Comparison of ENCODE assay signal across 7 mouse cellular contexts in the genomic region with DNA sequence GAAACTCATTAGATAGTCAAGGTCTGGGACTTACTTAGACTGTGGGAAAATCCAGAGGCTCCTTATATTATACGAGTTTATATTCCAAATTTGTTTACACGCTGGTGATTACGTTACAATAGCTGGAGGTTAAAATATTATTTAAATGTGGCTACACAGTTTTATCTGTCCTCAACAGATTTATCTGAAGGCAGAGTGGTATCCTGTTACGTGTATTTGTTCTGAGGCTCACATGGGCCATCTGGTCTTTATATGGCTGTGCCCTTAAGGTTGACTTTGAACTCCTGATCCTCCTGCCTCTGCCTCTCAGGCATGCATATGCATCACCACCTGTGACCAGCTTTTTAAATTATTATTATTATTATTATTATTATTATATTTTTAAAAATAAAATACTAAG. TPM values are rescaled to one million over a fixed set of nuclear protein-coding genes. Genes with fewer than 3 reads are reported as not detected.
DNase-seq lines count a peak whose midpoint lies in the region; ATAC-seq lines count a peak whose summit lies in the region.

No protein-coding gene starts in this region.

- no peak for DNase-seq in liver, embryonic 13.5 days
- no peak for DNase-seq in thymus, adult 18-20 months
- no peak for DNase-seq in right cerebral cortex, postnatal 14 days
- no peak for DNase-seq in thymus, postnatal 4 days

- H3K9ac ChIP-seq in forebrain, embryonic 13.5 days, result peak overlapping the region; percentile 86
- peak overlapping the region; percentile 89 for H3K9ac ChIP-seq in liver, embryonic 13.5 days

- H3K36me3 ChIP-seq in megakaryocyte, embryonic 14.5 days (replicated peaks; ENCODE audit: low read length), result peaks cover 33% of the 10 kb centered on the region
- H3K36me3 ChIP-seq in forebrain, embryonic 13.5 days (ENCODE audit: poor library complexity, severe bottlenecking), result no peaks in the 10 kb centered on the region
- peaks cover 21% of the 10 kb centered on the region for H3K36me3 ChIP-seq in liver, embryonic 13.5 days

- peak overlapping the region; percentile 88 for H3K4me2 ChIP-seq in forebrain, embryonic 13.5 days
- H3K4me2 ChIP-seq in liver, embryonic 13.5 days, result peak overlapping the region; percentile 77

- WGBS in forebrain, embryonic 13.5 days, result 68% methylated on average over 4 of the region's 4 CpGs
- 21% methylated on average over 4 of the region's 4 CpGs for WGBS in liver, embryonic 13.5 days (ENCODE audit: insufficient replicate concordance)

- peaks cover 28% of the 10 kb centered on the region for H3K4me1 ChIP-seq in megakaryocyte, embryonic 14.5 days
- H3K4me1 ChIP-seq in forebrain, embryonic 13.5 days, result peaks cover 12% of the 10 kb centered on the region
- peaks cover 48% of the 10 kb centered on the region for H3K4me1 ChIP-seq in liver, embryonic 13.5 days (replicated peaks)

- H3K9me3 ChIP-seq in megakaryocyte, embryonic 14.5 days, result no peaks in the 10 kb centered on the region
- H3K9me3 ChIP-seq in forebrain, embryonic 13.5 days (replicated peaks), result no peaks in the 10 kb centered on the region
- no peaks in the 10 kb centered on the region for H3K9me3 ChIP-seq in liver, embryonic 13.5 days (replicated peaks)

- no peaks in the 10 kb centered on the region for H3K27me3 ChIP-seq in megakaryocyte, embryonic 14.5 days (replicated peaks)
- no peaks in the 10 kb centered on the region for H3K27me3 ChIP-seq in forebrain, embryonic 13.5 days
- no peaks in the 10 kb centered on the region for H3K27me3 ChIP-seq in liver, embryonic 13.5 days

- H3K4me3 ChIP-seq in megakaryocyte, embryonic 14.5 days (replicated peaks), result peak overlapping the region; percentile 99
- peak overlapping the region; percentile 78 for H3K4me3 ChIP-seq in forebrain, embryonic 13.5 days
- H3K4me3 ChIP-seq in liver, embryonic 13.5 days (replicated peaks), result peak overlapping the region; percentile 75

- H3K27ac ChIP-seq in forebrain, embryonic 13.5 days, result no peak overlapping the region
- H3K27ac ChIP-seq in liver, embryonic 13.5 days, result peak overlapping the region; percentile 82

- no peak for ATAC-seq in megakaryocyte, adult 5-6 weeks (ENCODE audit: poor library complexity, severe bottlenecking)
- ATAC-seq in forebrain, embryonic 13.5 days, result no peak
- no peak for ATAC-seq in liver, embryonic 13.5 days (ENCODE audit: low read depth)

RNA-seq across cellular contexts. Expression of gene Bcas3, which starts 0.9 kb away (rescaled TPM):
- 212 and 383 TPM in 2 replicates for polyA plus RNA-seq in megakaryocyte, embryonic 14.5 days (2012; ENCODE audit: insufficient read depth, low replicate concordance)
- 14.5 and 17.5 TPM in 2 replicates for total RNA-seq in megakaryocyte, adult 5-6 weeks (2015)
- total RNA-seq in megakaryocyte, adult 5-6 weeks (2017), result 10.7 and 12.8 TPM in 2 replicates
- 19.6 and 19.7 TPM in 2 replicates for polyA plus RNA-seq in forebrain, embryonic 13.5 days (2015; fragmentation: Nextera tagmentation; extraction: Ambion mirVana)
- 13.6 and 16.4 TPM in 2 replicates for polyA plus RNA-seq in liver, embryonic 13.5 days (2015; fragmentation: Nextera tagmentation; extraction: Ambion mirVana)

RNA-seq across cellular contexts. Expression of gene Ppm1d, which starts 42.8 kb away (rescaled TPM):
- polyA plus RNA-seq in megakaryocyte, embryonic 14.5 days (2012; ENCODE audit: insufficient read depth, low replicate concordance), result 5.2 and 5.9 TPM in 2 replicates
- 27.5 and 30.6 TPM in 2 replicates for total RNA-seq in megakaryocyte, adult 5-6 weeks (2015)
- 13.2 and 14.0 TPM in 2 replicates for total RNA-seq in megakaryocyte, adult 5-6 weeks (2017)
- polyA plus RNA-seq in forebrain, embryonic 13.5 days (2015; fragmentation: Nextera tagmentation; extraction: Ambion mirVana), result 22.3 and 22.6 TPM in 2 replicates
- 21.8 and 22.7 TPM in 2 replicates for polyA plus RNA-seq in liver, embryonic 13.5 days (2015; fragmentation: Nextera tagmentation; extraction: Ambion mirVana)

Comparison
In these comparisons a context has a peak if more than half of its experiments do, and no peak if none do; other contexts are left out.
1. RNA of gene Bcas3, which starts 0.9 kb away (polyA plus RNA-seq): 212 to 383 TPM in megakaryocyte, embryonic 14.5 days; 19.6 to 19.7 TPM in forebrain, embryonic 13.5 days and 13.6 to 16.4 TPM in liver, embryonic 13.5 days; every median in the first group is over 10 times any median in the second.
2. Peak in every context shown above with its lines, with median percentiles within 50 percentile points of each other: H3K4me3 ChIP-seq.